ENCODE assay signal across 20 mouse cellular contexts in genomic region chr1:153974300-153974699, GRCm38 (mm10).
DNase-seq lines count a peak whose midpoint lies in the region; ATAC-seq and TF ChIP-seq lines count a peak whose summit lies in the region.
"Had no signal": no experiment of that assay in that cellular context is flagged by ENCODE, and none has a peak within 500 bp of the region (broad histone marks: within the 10 kb centered on the region; RNA-seq: fewer than 3 reads in every experiment).

No protein-coding gene starts in this region.

- H3K36me3 ChIP-seq in forebrain, embryonic 14.5 days (ENCODE audit: control insufficient read depth, insufficient read depth, low read length) = no peaks in the 10 kb centered on the region
- H3K36me3 ChIP-seq in forebrain, embryonic 13.5 days (ENCODE audit: poor library complexity, severe bottlenecking) = no peaks in the 10 kb centered on the region
- no peaks in the 10 kb centered on the region for H3K36me3 ChIP-seq in hindbrain, postnatal 0 days (ENCODE audit: insufficient read depth, low read length)
- H3K36me3 ChIP-seq in hindbrain, embryonic 10.5 days = no peaks in the 10 kb centered on the region
- H3K36me3 ChIP-seq in midbrain, postnatal 0 days (ENCODE audit: insufficient read depth, low read length) = no peaks in the 10 kb centered on the region
- no peaks in the 10 kb centered on the region for H3K36me3 ChIP-seq in midbrain, embryonic 10.5 days
- H3K36me3 ChIP-seq: embryonic facial prominence, embryonic 13.5 days; heart, embryonic 15.5 days; midbrain, embryonic 15.5 days had no signal

- no peak overlapping the region for H3K4me2 ChIP-seq in forebrain, embryonic 14.5 days (ENCODE audit: low read length)
- no peak overlapping the region for H3K4me2 ChIP-seq in forebrain, embryonic 13.5 days
- H3K4me2 ChIP-seq in hindbrain, postnatal 0 days (ENCODE audit: low read depth, low read length) = no peak overlapping the region
- H3K4me2 ChIP-seq in midbrain, postnatal 0 days (ENCODE audit: low read depth, low read length, poor library complexity, severe bottlenecking) = no peak overlapping the region
- H3K4me2 ChIP-seq: embryonic facial prominence, embryonic 13.5 days; heart, embryonic 15.5 days; midbrain, embryonic 15.5 days had no signal

- no peaks in the 10 kb centered on the region for H3K9me3 ChIP-seq in forebrain, embryonic 14.5 days (replicated peaks; ENCODE audit: control insufficient read depth, low read length)
- H3K9me3 ChIP-seq in forebrain, embryonic 13.5 days (replicated peaks) = no peaks in the 10 kb centered on the region
- H3K9me3 ChIP-seq in hindbrain, postnatal 0 days (ENCODE audit: low read length) = no peaks in the 10 kb centered on the region
- H3K9me3 ChIP-seq in hindbrain, embryonic 10.5 days = 0 out of 2 replicates have a peak, but pooled peaks cover 4% of the 10 kb centered on the region
- no peaks in the 10 kb centered on the region for H3K9me3 ChIP-seq in midbrain, postnatal 0 days (ENCODE audit: low read length)
- no peaks in the 10 kb centered on the region for H3K9me3 ChIP-seq in midbrain, embryonic 10.5 days (replicated peaks)
- H3K9me3 ChIP-seq: embryonic facial prominence, embryonic 13.5 days; heart, embryonic 15.5 days; midbrain, embryonic 15.5 days had no signal

- H3K4me1 ChIP-seq in forebrain, embryonic 14.5 days (ENCODE audit: control insufficient read depth, insufficient read depth, low read length) = peaks cover 7% of the 10 kb centered on the region; the same call in 1 of the 2 replicates
- peaks cover 8% of the 10 kb centered on the region for H3K4me1 ChIP-seq in forebrain, embryonic 13.5 days
- no peaks in the 10 kb centered on the region for H3K4me1 ChIP-seq in hindbrain, postnatal 0 days (ENCODE audit: insufficient read depth, low read length)
- H3K4me1 ChIP-seq in hindbrain, embryonic 10.5 days (replicated peaks) = peaks cover 16% of the 10 kb centered on the region
- H3K4me1 ChIP-seq in midbrain, postnatal 0 days (ENCODE audit: insufficient read depth, low read length) = no peaks in the 10 kb centered on the region
- H3K4me1 ChIP-seq in midbrain, embryonic 10.5 days = peaks cover 21% of the 10 kb centered on the region
- H3K4me1 ChIP-seq: embryonic facial prominence, embryonic 13.5 days; heart, embryonic 15.5 days; midbrain, embryonic 15.5 days had no signal

- no peak overlapping the region for H3K4me3 ChIP-seq in forebrain, embryonic 14.5 days (ENCODE audit: low read depth, low read length)
- no peak overlapping the region for H3K4me3 ChIP-seq in forebrain, embryonic 13.5 days
- H3K4me3 ChIP-seq in hindbrain, postnatal 0 days (ENCODE audit: low read length) = no peak overlapping the region
- H3K4me3 ChIP-seq in hindbrain, embryonic 10.5 days = no peak overlapping the region
- no peak overlapping the region for H3K4me3 ChIP-seq in midbrain, postnatal 0 days (ENCODE audit: low read depth, low read length)
- H3K4me3 ChIP-seq in midbrain, embryonic 10.5 days = no peak overlapping the region
- H3K4me3 ChIP-seq: embryonic facial prominence, embryonic 13.5 days; heart, adult 2 months; heart, embryonic 15.5 days; midbrain, embryonic 15.5 days had no signal

- DNase-seq in forebrain, embryonic 14.5 days (ENCODE audit: low spot score) = peak; percentile 26
- peak; percentile 67 for DNase-seq in hindbrain, postnatal 0 days (ENCODE audit: low spot score)
- DNase-seq in hindbrain, embryonic 10.5 days (ENCODE audit: low spot score) = no peak
- peak; percentile 67 for DNase-seq in midbrain, postnatal 0 days (ENCODE audit: low spot score)
- no peak for DNase-seq in midbrain, embryonic 10.5 days (ENCODE audit: low spot score)
- peak; percentile 70 for DNase-seq in fibroblast of lung, adult 2 months (ENCODE audit: low read depth)
- no peak for DNase-seq in ovary, adult 18-20 months (ENCODE audit: low spot score)
- DNase-seq: cerebellum, adult 9-10 months; gastrocnemius, postnatal 25 days; heart, adult 2 months; heart, postnatal 4 days; kidney, postnatal 36 days; liver; right cerebral cortex, postnatal 4 days had no signal

- no peak overlapping the region for H3K27ac ChIP-seq in forebrain, embryonic 14.5 days (ENCODE audit: low read depth, low read length)
- H3K27ac ChIP-seq in forebrain, embryonic 13.5 days = no peak overlapping the region
- no peak overlapping the region; the same call in 1 of the 2 replicates for H3K27ac ChIP-seq in hindbrain, postnatal 0 days
- H3K27ac ChIP-seq in hindbrain, embryonic 10.5 days = no peak overlapping the region
- H3K27ac ChIP-seq in midbrain, postnatal 0 days (ENCODE audit: low read depth, low read length) = no peak overlapping the region
- H3K27ac ChIP-seq in midbrain, embryonic 10.5 days (replicated peaks) = no peak overlapping the region
- H3K27ac ChIP-seq: embryonic facial prominence, embryonic 13.5 days; heart, adult 2 months; heart, embryonic 15.5 days; midbrain, embryonic 15.5 days had no signal

- TF ChIP-seq CTCF in hindbrain, postnatal 0 days (IDR thresholded peaks at IDR 0.05; ENCODE audit: low read depth) = no peak
- TF ChIP-seq CTCF in midbrain, postnatal 0 days (IDR thresholded peaks at IDR 0.05) = no peak

- 38% methylated on average over 1 of the region's 1 CpGs for WGBS in forebrain, embryonic 14.5 days
- WGBS in forebrain, embryonic 13.5 days = 54% methylated on average over 1 of the region's 1 CpGs
- 52% methylated on average over 1 of the region's 1 CpGs for WGBS in hindbrain, postnatal 0 days
- 84% methylated on average over 1 of the region's 1 CpGs for WGBS in hindbrain, embryonic 10.5 days
- WGBS in midbrain, postnatal 0 days = 56% methylated on average over 1 of the region's 1 CpGs
- WGBS in midbrain, embryonic 10.5 days = 81% methylated on average over 1 of the region's 1 CpGs

- H3K9ac ChIP-seq in forebrain, embryonic 14.5 days (ENCODE audit: low read length) = no peak overlapping the region
- H3K9ac ChIP-seq in forebrain, embryonic 13.5 days = no peak overlapping the region
- H3K9ac ChIP-seq in hindbrain, postnatal 0 days (replicated peaks; ENCODE audit: low read length) = no peak overlapping the region
- no peak overlapping the region for H3K9ac ChIP-seq in midbrain, postnatal 0 days (replicated peaks; ENCODE audit: low read length, poor library complexity, severe bottlenecking)
- H3K9ac ChIP-seq: embryonic facial prominence, embryonic 13.5 days; heart, embryonic 15.5 days; midbrain, embryonic 15.5 days had no signal

- ATAC-seq in forebrain, embryonic 14.5 days = no peak
- ATAC-seq in forebrain, embryonic 13.5 days = no peak
- 0 out of 2 replicates have a peak, but pooled peaks have one; percentile 32 for ATAC-seq in hindbrain, postnatal 0 days
- no peak for ATAC-seq in midbrain, postnatal 0 days (ENCODE audit: low FRiP score)
- ATAC-seq: intestine, embryonic 16.5 days; lung, postnatal 0 days; midbrain, embryonic 15.5 days had no signal

- H3K27me3 ChIP-seq in forebrain, embryonic 14.5 days (replicated peaks; ENCODE audit: control insufficient read depth, insufficient read depth, low read length) = no peaks in the 10 kb centered on the region
- H3K27me3 ChIP-seq in forebrain, embryonic 13.5 days = no peaks in the 10 kb centered on the region
- no peaks in the 10 kb centered on the region for H3K27me3 ChIP-seq in hindbrain, postnatal 0 days (ENCODE audit: insufficient read depth, low read length)
- H3K27me3 ChIP-seq in hindbrain, embryonic 10.5 days (ENCODE audit: insufficient read depth, poor library complexity, severe bottlenecking) = no peaks in the 10 kb centered on the region
- no peaks in the 10 kb centered on the region for H3K27me3 ChIP-seq in midbrain, postnatal 0 days (ENCODE audit: insufficient read depth, low read length)
- H3K27me3 ChIP-seq in midbrain, embryonic 10.5 days (ENCODE audit: low read depth, poor library complexity, severe bottlenecking) = peaks cover 5% of the 10 kb centered on the region; the same call in 1 of the 2 replicates
- H3K27me3 ChIP-seq: embryonic facial prominence, embryonic 13.5 days; heart, embryonic 15.5 days; midbrain, embryonic 15.5 days had no signal

Comparison
In these comparisons a context has a peak if more than half of its experiments do, and no peak if none do; other contexts are left out.
1. DNase-seq: peak in forebrain, embryonic 14.5 days (single experiment), hindbrain, postnatal 0 days (single experiment), midbrain, postnatal 0 days (single experiment) and fibroblast of lung, adult 2 months (single experiment); none in hindbrain, embryonic 10.5 days (single experiment), midbrain, embryonic 10.5 days (single experiment) and ovary, adult 18-20 months (single experiment).